9 mouse cellular contexts compared by ENCODE assay signal in genomic region chr16:42947016-42947415, GRCm38 (mm10).
DNase-seq lines count a peak whose midpoint lies in the region; ATAC-seq and TF ChIP-seq lines count a peak whose summit lies in the region.
"Had no signal": no experiment of that assay in that cellular context is flagged by ENCODE, and none has a peak within 500 bp of the region (broad histone marks: within the 10 kb centered on the region; RNA-seq: fewer than 3 reads in every experiment).

No protein-coding gene starts in this region.

- 73% methylated on average over 4 of the region's 4 CpGs for WGBS in liver, embryonic 12.5 days (ENCODE audit: insufficient replicate concordance)

- TF ChIP-seq CTCF in layer of hippocampus, adult 2 months (conservative IDR thresholded peaks at IDR 0.05): no peak

- no peak overlapping the region for H3K4me2 ChIP-seq in liver, embryonic 12.5 days

- peak overlapping the region; percentile 6; the same call in 1 of the 2 replicates for H3K4me3 ChIP-seq in layer of hippocampus, adult 2 months
- no peak overlapping the region for H3K4me3 ChIP-seq in liver, embryonic 12.5 days

- no peaks in the 10 kb centered on the region for H3K4me1 ChIP-seq in liver, embryonic 12.5 days

- no peak for ATAC-seq in liver, embryonic 12.5 days

- H3K36me3 ChIP-seq in liver, embryonic 12.5 days: no peaks in the 10 kb centered on the region

- no peaks in the 10 kb centered on the region for H3K9me3 ChIP-seq in liver, embryonic 12.5 days (replicated peaks)

- no peaks in the 10 kb centered on the region for H3K27me3 ChIP-seq in liver, embryonic 12.5 days (replicated peaks)

- DNase-seq in cerebellum, adult 11-12 months: peak; percentile 27
- no peak for DNase-seq in cerebellum, adult 11 months
- peak; percentile 41 for DNase-seq in kidney, adult 9 months
- no peak for DNase-seq in kidney, adult 18-20 months
- DNase-seq in Muller cell, postnatal 12 days (ENCODE audit: inconsistent ontology term): peak; percentile 68
- peak; percentile 21 to 48 for DNase-seq in layer of hippocampus, adult 2 months (ENCODE audit: low spot score in 2 of 2)
- DNase-seq in spleen, adult 18-20 months: no peak
- DNase-seq: lung, postnatal 4 days had no signal

- peak overlapping the region; percentile 78 for H3K27ac ChIP-seq in layer of hippocampus, adult 2 months
- no peak overlapping the region for H3K27ac ChIP-seq in liver, embryonic 12.5 days

- no peak overlapping the region for H3K9ac ChIP-seq in liver, embryonic 12.5 days

Comparison
In these comparisons a context has a peak if more than half of its experiments do, and no peak if none do; other contexts are left out.
1. DNase-seq: peak in cerebellum, adult 11-12 months (single experiment), kidney, adult 9 months (single experiment), Muller cell, postnatal 12 days (single experiment) and layer of hippocampus, adult 2 months (2 of 2); none in cerebellum, adult 11 months (single experiment), kidney, adult 18-20 months (single experiment) and spleen, adult 18-20 months (0 of 2).